Mouse (Mus musculus) layer of hippocampus, postnatal 36 days (tissue): ENCODE measurements around the gene Fgd6. TPM values are rescaled to one million over a fixed set of nuclear protein-coding genes. Genes with fewer than 3 reads are reported as not detected.

Experiments used
- DNase-seq, 2 experiments: peaks; one replicate each; pipeline ENCODE4 v3.0.0; 2022
- total RNA-seq, 2 experiments: library from RNA; stranded (reverse); gene quantifications; 2 replicates each; pipeline ENCODE4 v1.2.3; 2021

Gene Fgd6
- total RNA-seq, 2 experiments from 2014 or later, result 9.3 to 14.3 TPM

DNA sequence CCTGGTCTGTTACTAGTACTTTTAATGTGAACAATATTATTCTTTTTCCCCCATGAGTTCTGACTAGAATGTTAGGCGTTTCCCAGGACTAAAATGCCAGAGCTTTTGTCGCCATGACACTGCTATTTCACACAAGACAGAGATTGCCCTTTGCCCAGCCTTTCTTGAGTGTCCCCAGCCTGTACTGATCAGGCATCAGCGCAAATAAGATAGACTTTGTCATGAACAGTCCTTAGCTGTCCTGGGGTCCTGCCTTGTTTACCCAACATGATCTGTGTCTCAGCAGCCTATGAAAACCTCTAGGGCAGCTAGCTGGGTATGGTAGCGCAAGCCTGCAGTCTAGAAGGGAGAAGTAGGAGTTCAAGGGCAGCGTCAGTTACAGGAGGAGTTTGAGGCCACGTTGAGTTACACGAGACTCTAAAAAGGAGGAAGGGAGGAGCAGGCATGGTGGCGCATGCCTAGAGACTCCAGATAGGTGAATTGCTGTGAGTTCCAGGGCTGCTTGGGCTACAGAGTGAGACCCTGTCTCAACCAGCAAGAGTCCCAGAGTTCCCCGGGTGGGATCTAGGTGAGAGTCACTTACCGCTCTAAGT lies 103.2 kb downstream of the Fgd6 start:
- DNase-seq, result no peak

- no peak for DNase-seq
These were observed 104.6 kb downstream of the Fgd6 start for GRCm38 (mm10) chr10:94140227-94140931.

DNA sequence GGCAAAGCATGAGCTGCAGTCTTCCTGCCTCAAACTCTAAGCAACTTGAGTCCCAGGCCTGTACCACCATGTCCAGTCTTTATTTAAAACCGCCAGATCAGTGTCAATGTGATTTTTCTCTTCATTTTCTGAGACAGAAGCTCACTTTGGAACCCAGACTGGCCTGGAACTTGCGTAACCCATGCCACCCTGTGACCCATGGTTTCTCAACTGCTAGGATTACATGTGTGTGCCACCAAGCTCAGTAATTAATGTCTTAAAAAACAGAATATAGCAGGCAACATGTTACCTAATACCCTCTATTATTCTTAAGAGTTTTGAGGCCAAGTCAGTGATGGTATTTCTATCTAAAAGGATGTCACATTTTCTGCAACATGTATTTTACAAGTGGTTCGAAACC lies 106.6 kb downstream of the Fgd6 start:
- no peak for DNase-seq

GRCm38 (mm10) chr10:94144581-94144980 lies 108.8 kb downstream of the Fgd6 start:
- no peak for DNase-seq

GRCm38 (mm10) chr10:94147391-94147755 lies 111.6 kb downstream of the Fgd6 start:
- DNase-seq, result no peak

- DNase-seq, result peak; percentile 91
These were observed 112.1 kb downstream of the Fgd6 start, which contains the start of gene Nr2c1 for GRCm38 (mm10) chr10:94147756-94148531. Gene Nr2c1, plus strand, starts transcription at chr10:94148023.

- DNase-seq, result no peak
These were observed 115.7 kb downstream of the Fgd6 start for GRCm38 (mm10) chr10:94151488-94151887.

DNA sequence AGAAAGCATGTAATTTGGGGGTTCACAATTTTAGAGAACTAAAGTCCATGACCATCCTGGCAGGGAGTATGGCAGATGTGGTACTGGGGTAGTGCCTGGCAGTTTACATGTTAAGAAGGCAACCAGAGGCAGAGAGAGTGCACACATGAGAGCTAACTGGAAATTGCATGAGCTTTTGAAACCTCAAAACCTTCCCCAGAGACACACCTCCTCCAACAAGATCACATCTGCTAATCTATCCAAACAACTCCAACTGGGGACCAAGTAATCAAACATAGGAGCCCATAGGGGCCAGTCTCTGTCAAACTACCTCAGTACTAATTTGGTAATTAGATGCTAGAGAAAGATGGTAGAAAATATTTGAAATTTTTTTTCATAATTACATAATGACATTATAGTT lies 118.0 kb downstream of the Fgd6 start:
- DNase-seq, result no peak

- DNase-seq, result no peak
These were observed 123.2 kb downstream of the Fgd6 start for GRCm38 (mm10) chr10:94158962-94159361.

- no peak for DNase-seq
These were observed 123.6 kb downstream of the Fgd6 start for GRCm38 (mm10) chr10:94159406-94159805.

DNA sequence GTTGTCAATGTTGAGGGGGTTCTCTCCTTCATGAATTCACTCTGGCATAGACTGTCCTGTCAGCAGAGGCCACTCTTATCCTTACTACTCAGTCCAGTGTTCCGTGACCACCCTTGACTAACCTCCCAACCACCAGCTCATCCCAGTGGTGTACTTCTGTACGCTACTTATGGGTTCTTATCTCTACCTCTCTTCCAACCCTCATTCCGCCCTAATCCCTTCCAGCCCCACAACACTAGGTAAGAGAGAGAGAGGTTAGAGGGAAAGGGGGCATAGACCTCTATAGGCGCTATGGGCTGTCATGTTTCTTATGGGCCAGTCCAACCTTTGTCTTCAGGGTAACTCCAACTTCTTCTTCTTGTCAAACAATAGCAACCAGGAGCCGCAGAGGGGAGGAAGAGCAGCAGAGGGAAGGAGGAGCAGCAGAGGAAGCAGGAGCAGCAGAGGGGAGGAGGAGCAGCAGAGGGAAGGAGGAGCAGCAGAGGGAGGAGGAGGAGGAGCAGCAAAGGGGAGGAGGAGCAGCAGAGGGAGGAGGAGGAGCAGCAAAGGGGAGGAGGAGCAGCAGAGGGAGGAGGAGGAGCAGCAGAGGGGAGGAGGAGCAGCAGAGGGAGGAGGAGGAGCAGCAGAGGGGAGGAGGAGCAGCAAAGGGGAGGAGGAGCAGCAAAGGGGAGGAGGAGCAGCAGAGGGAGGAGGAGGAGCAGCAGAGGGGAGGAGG lies 125.4 kb downstream of the Fgd6 start:
- no peak for DNase-seq

GRCm38 (mm10) chr10:94162031-94162430 lies 126.2 kb downstream of the Fgd6 start:
- DNase-seq, result no peak

GRCm38 (mm10) chr10:94164104-94164845 lies 128.5 kb downstream of the Fgd6 start:
- no peak for DNase-seq

GRCm38 (mm10) chr10:94165426-94165825 lies 129.6 kb downstream of the Fgd6 start:
- no peak for DNase-seq

DNA sequence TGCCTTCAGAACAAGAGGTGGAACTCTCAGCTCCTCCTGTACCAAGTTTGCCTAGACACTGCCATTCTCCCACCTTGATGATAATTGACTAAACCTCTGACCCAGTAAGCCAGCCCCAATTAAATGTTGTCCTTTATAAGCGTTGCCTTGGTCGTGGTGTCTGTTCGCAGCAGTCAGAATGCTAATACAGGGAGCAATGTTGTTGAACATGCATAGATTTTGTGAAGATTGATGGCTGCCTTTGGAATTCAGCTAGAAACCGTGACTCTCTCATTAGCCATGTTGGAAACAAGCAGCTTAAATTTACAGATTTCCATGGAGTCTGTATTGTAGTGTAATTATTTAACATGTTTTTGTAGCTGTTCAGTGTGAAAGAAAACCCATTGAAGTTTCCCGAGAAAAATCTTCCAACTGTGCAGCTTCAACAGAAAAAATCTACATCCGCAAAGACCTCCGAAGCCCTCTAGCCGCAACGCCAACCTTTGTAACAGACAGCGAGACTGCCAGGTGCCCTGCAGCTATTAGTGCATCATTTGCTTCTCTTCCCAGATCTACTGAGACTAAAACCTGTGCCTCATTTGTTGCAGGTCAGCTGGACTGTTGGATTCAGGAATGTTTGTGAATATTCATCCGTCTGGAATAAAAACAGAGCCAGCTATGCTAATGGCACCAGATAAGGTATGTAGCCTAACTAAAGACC lies 131.4 kb downstream of the Fgd6 start:
- DNase-seq, result no peak

DNA sequence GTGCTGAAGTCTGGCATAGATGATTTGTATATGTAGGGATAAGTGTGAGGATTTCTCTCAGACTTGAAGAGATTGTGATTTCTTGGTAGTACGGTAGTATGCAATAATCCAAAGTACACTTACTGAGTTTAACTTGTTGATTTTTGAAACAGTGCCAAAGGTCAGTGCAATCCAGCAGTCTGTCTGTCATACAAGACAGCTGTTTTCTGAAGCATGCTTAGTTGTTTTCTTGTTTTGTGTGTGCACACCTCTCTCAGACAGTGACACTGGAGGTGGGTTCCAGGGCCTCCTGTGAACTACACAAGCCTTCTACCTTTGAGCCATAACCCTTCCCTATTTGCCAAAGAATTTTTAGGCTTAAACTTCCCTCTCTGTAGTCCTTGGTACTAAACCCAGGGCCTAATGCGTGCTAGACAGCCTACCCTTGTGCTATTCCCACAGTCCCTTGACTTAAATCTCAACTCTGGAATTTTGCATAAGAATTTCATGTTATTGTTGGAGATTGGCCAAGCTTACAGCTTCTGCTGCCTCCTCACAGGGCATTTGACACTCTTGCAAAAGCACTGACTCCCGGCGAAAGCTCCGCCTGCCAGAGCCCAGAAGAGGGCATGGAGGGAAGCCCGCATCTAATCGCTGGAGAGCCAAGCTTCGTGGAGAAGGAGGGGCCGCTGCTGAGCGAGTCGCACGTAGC lies 135.8 kb downstream of the Fgd6 start:
- DNase-seq, result no peak

DNA sequence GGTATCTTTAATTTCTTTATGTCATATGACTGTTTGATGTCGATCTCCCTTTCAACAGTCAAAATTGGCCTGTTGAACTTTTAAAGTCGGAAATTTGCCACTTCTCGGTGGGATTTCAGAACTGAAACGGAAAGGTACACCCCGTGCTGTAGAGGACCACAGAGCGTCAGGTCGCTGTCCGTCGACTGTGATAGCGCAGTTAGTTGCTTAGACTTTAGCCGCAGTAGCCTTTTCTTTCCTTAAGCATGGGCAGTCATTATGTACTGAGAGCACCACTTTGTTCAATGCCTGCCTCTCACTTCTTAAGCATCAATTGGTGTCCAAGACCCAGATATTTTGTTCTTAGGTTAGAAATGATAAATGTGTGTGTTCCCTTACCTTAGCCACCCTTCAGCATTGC lies 136.3 kb downstream of the Fgd6 start:
- no peak for DNase-seq

DNA sequence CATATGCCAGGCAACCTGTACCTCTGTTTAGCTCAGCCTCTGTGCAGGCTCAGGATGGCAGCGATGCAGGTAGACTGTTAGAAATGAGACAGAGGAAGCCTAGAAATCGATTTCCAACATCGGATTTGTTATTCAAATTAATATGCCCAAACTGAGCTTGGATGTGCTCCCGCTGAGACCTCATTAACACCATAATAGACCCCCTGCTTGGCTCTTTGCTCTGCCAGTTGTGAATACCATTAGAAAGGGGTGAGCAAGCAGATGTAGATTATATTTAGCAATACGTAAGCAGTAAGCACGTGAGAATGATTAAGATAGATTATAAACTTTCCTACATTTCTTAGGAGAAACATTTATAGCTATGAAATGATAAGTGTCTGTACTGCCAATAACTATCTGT lies 136.9 kb downstream of the Fgd6 start:
- DNase-seq, result no peak

DNA sequence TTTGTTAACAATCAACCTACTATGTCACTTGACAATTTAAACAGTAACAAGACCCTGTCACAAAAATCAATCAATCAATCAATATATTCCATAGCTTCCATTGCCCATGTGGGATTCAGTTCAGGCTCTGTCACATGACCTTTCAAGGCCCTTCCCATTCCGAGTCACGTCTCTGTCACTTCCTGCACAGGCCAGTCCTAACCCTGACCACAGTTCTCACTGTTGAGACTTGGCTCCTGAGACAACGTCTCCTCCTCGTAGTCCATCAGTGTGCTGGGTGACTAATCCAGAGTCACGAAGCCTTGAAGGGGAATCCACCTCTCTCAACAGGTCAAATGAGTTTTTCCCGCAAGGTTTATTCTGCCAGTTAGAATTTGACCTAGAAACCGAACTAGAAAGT lies 138.9 kb downstream of the Fgd6 start:
- no peak for DNase-seq

- DNase-seq, result no peak
These were observed 147.4 kb downstream of the Fgd6 start for GRCm38 (mm10) chr10:94183199-94183598.
